Mouse (Mus musculus) megakaryocyte, adult 5-6 weeks (primary cell): Measurements from ENCODE around the gene Cdrt4. TPM values are rescaled to one million over a fixed set of nuclear protein-coding genes. Genes with fewer than 3 reads are reported as not detected.

ENCODE experiments used
- ATAC-seq: 2 replicates; pipeline ENCODE4 v1.8.0; 2016; ENCODE audit warnings: mild to moderate bottlenecking, inconsistent platforms; ENCODE audit not compliant: poor library complexity, severe bottlenecking
- total RNA-seq, 2 experiments: library from RNA; stranded (forward) in 1 of 2; stranded (reverse) in 1 of 2; fragments of 153-499, 151-499 nt in 1 of 2; fragments of 221-1000, 200-1000 nt in 1 of 2; gene quantifications; 2 replicates each; pipeline versions ENCODE4 v1.2.3 to v1.2.4; 2015 to 2017

Gene Cdrt4
- total RNA-seq, 2 experiments from 2014 or later, result not detected

- ATAC-seq, result no peak
These were observed 12.1 kb upstream of the Cdrt4 start for GRCm38 (mm10) chr11:62938921-62939320.

- ATAC-seq, result no peak
These were observed 10.8 kb upstream of the Cdrt4 start for GRCm38 (mm10) chr11:62940176-62940575.

- ATAC-seq, result no peak
These were observed 7.5 kb upstream of the Cdrt4 start for GRCm38 (mm10) chr11:62943538-62943937.

GRCm38 (mm10) chr11:62945514-62945913, 5.5 kb upstream of the Cdrt4 start:
- no peak for ATAC-seq

GRCm38 (mm10) chr11:62949548-62949947, 1.4 kb upstream of the Cdrt4 start:
- no peak for ATAC-seq

GRCm38 (mm10) chr11:62954766-62955165, 3.8 kb downstream of the Cdrt4 start:
- no peak for ATAC-seq

GRCm38 (mm10) chr11:62955186-62955585, 4.2 kb downstream of the Cdrt4 start:
- ATAC-seq, result no peak

GRCm38 (mm10) chr11:62955776-62956175, 4.8 kb downstream of the Cdrt4 start:
- no peak for ATAC-seq

- no peak for ATAC-seq
These were observed 6.7 kb downstream of the Cdrt4 start for GRCm38 (mm10) chr11:62957626-62958180.

- ATAC-seq, result no peak
These were observed 12.3 kb downstream of the Cdrt4 start for GRCm38 (mm10) chr11:62963292-62963691.

- no peak for ATAC-seq
These were observed 15.4 kb downstream of the Cdrt4 start for GRCm38 (mm10) chr11:62966424-62966764.

GRCm38 (mm10) chr11:62966765-62967633, 16.0 kb downstream of the Cdrt4 start:
- no peak for ATAC-seq

- ATAC-seq, result no peak
These were observed 26.2 kb downstream of the Cdrt4 start for GRCm38 (mm10) chr11:62977176-62977575.

GRCm38 (mm10) chr11:62978886-62979285, 27.9 kb downstream of the Cdrt4 start:
- ATAC-seq, result no peak

GRCm38 (mm10) chr11:62981729-62982128, 30.7 kb downstream of the Cdrt4 start:
- no peak for ATAC-seq

GRCm38 (mm10) chr11:62983793-62984192, 32.8 kb downstream of the Cdrt4 start:
- ATAC-seq, result no peak

GRCm38 (mm10) chr11:62984365-62984764, 33.4 kb downstream of the Cdrt4 start:
- no peak for ATAC-seq

GRCm38 (mm10) chr11:62985075-62985474, 34.1 kb downstream of the Cdrt4 start:
- no peak for ATAC-seq

GRCm38 (mm10) chr11:62986578-62986977, 35.6 kb downstream of the Cdrt4 start:
- no peak for ATAC-seq

GRCm38 (mm10) chr11:62990150-62990685, 39.2 kb downstream of the Cdrt4 start:
- ATAC-seq, result no peak

GRCm38 (mm10) chr11:62990811-62991210, 39.8 kb downstream of the Cdrt4 start:
- no peak for ATAC-seq

- ATAC-seq, result no peak
These were observed 41.7 kb downstream of the Cdrt4 start for GRCm38 (mm10) chr11:62992545-62993242.
